Mouse (Mus musculus) neural tube, embryonic 15.5 days (tissue): ENCODE results near the gene Gm49333. TPM values are rescaled to one million over a fixed set of nuclear protein-coding genes. Genes with fewer than 3 reads are reported as not detected.

ENCODE experiments used
- ATAC-seq: fragments of 200-750 bp; cut with Nextera tagmentation; 2 replicates; pipeline ENCODE4 v1.8.0; 2017; ENCODE audit warnings: mild to moderate bottlenecking, moderate TSS enrichment, moderate library complexity; ENCODE audit not compliant: low FRiP score
- H3K27ac ChIP-seq: fragments of 300-500 bp; sonication (generic); replicated peaks from 2 replicates; pipeline ENCODE4 v1.5.1; 2015; ENCODE audit warnings: mild to moderate bottlenecking, inconsistent platforms
- H3K27me3 ChIP-seq: fragments of 300-500 bp; sonication (generic); replicated peaks from 2 replicates; pipeline ENCODE4 v1.6.1; 2015; ENCODE audit warnings: inconsistent platforms
- H3K36me3 ChIP-seq: fragments of 300-500 bp; sonication (generic); 2 replicates; pipeline ENCODE4 v1.6.1; 2015; ENCODE audit warnings: inconsistent platforms
- H3K4me1 ChIP-seq: fragments of 300-500 bp; sonication (generic); 2 replicates; pipeline ENCODE4 v1.6.1; 2015; ENCODE audit warnings: inconsistent platforms
- H3K4me2 ChIP-seq: fragments of 300-500 bp; sonication (generic); 2 replicates; pipeline ENCODE4 v1.6.1; 2015; ENCODE audit warnings: inconsistent platforms, mild to moderate bottlenecking, moderate library complexity
- H3K4me3 ChIP-seq: fragments of 300-500 bp; sonication (generic); replicated peaks from 2 replicates; pipeline ENCODE4 v1.5.1; 2015; ENCODE audit warnings: mild to moderate bottlenecking, inconsistent platforms
- H3K9ac ChIP-seq: fragments of 300-500 bp; sonication (generic); replicated peaks from 2 replicates; pipeline ENCODE4 v1.6.1; 2015; ENCODE audit warnings: mild to moderate bottlenecking, inconsistent platforms
- H3K9me3 ChIP-seq: fragments of 300-500 bp; sonication (generic); replicated peaks from 2 replicates; pipeline ENCODE4 v1.6.1; 2016; ENCODE audit warnings: inconsistent platforms
- WGBS: fragments of 180-500 bp; shearing (Covaris S2); methylation state at CpG from one replicate; pipeline ENCODE4 v1.1.7; 2015; ENCODE audit warnings: mixed read lengths; 5-methylcytosine and 5-hydroxymethylcytosine counted together
- microRNA counts: library from miRNA; unstranded; fragments of <30 nt; microRNA quantifications from one replicate; lab custom pipeline; 2016
- microRNA-seq: library from miRNA; unstranded; fragments of <30 nt; microRNA quantifications from one replicate; pipeline ENCODE4, GENCODE M21; 2017
- polyA plus RNA-seq: library from polyadenylated mRNA; unstranded; fragments of >200 nt; fragmentation: Nextera tagmentation; extraction: Ambion mirVana; gene quantifications from 2 replicates; pipeline ENCODE4 v1.2.1, GENCODE M21; 2015

The Gm49333 gene
- polyA plus RNA-seq, 1 experiment from 2014 or later: 0.13 TPM

DNA sequence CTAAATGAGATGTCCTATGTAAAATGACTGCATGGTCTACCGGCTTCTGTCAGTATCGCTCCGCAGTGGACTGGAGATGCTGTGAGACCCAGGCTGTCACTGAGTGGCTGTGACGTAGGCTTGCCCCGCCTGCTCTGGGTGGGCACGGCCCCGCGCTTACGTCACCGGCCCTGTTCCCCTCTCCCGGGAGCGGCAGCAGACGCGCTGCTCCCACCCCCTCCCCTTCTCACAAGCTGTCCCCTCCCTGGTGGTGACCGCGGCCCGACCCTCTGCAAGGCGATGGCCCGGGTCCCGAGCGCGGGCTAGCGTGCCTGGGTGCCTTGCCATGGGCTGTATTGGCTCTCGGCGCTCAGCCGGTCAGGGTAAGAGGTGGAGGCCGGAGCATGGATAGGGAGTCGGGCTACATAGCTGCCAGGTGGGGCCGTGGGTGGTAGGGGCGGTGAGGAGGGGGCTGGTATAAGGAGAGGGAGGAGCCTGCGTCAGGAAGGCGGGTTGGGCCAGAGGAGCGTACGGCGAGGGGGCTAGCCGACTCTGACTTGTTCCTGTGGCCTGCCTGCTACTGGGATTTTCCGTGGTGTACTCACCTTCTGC is 81.8 kb downstream of the Gm49333 start, which contains the start of gene Fam131a:
TSS of gene Fam131a (plus strand) at position 131 of the 591 bp plus-strand sequence.
- Histone ChIP-seq H3K36me3 (peaks cover 40% of the 10 kb centered on the region), H3K4me2 (peak within 1 kb of the TSS; percentile 88), H3K9me3 (no peaks in the 10 kb centered on the region), H3K4me3 (peak within 1 kb of the TSS; percentile 71), H3K27ac (peak within 1 kb of the TSS; percentile 98), H3K4me1 (peaks cover 48% of the 10 kb centered on the region), H3K27me3 (no peaks in the 10 kb centered on the region), H3K9ac (peak within 1 kb of the TSS; percentile 82)
- peak; percentile 94 for ATAC-seq
- WGBS: under 1% methylated on average over 37 of the region's 37 CpGs

GRCm38 (mm10) chr16:20694781-20695180 is 83.4 kb downstream of the Gm49333 start:
- Histone ChIP-seq H3K9ac (no peak overlapping the region), H3K27me3 (no peaks in the 10 kb centered on the region), H3K27ac (peak overlapping the region; percentile 79)

More at GRCm38 (mm10) chr16:20694781-20695180, 83.4 kb downstream of the Gm49333 start:
- H3K4me1 ChIP-seq: peaks cover 48% of the 10 kb centered on the region
- WGBS: 70% methylated on average over 8 of the region's 8 CpGs
- H3K4me2 ChIP-seq: peak overlapping the region; percentile 80
- no peaks in the 10 kb centered on the region for H3K9me3 ChIP-seq
- peaks cover 37% of the 10 kb centered on the region for H3K36me3 ChIP-seq
- H3K4me3 ChIP-seq: peak overlapping the region; percentile 46; the same call in 1 of the 2 replicates
- ATAC-seq: no peak

MicroRNAs within 50 kb of the gene (microRNA counts, 519-probe panel; counts per million panel counts)
- microRNA mmu-miR-1224 (lab: Ali Mortazavi, UCI): 2,296 counts per million, percentile 51 among the panel's probes with 10 or more counts

Small RNA genes lying within 50 kb of the gene (microRNA-seq; reads per million reads assigned to microRNA genes)
- 64.4 reads per million, percentile 47 among the genes with 10 or more reads in this experiment for gene Mir1224

Other genes starting within 250 kb of the Gm49333 start
- 120 and 142 TPM in 2 replicates for gene Abcc5, start 185.2 kb upstream of the Gm49333 start, polyA plus RNA-seq
- gene Eif2b5, start 112.8 kb upstream of the Gm49333 start, polyA plus RNA-seq: 100 and 103 TPM in 2 replicates
- gene Dvl3, start 94.6 kb upstream of the Gm49333 start, polyA plus RNA-seq: 32.2 and 34.2 TPM in 2 replicates
- gene Ap2m1, start 76.1 kb upstream of the Gm49333 start, polyA plus RNA-seq: 1,083 and 1,151 TPM in 2 replicates
- 91.1 and 93.2 TPM in 2 replicates for gene Abcf3, start 63.0 kb upstream of the Gm49333 start, polyA plus RNA-seq
- gene Vwa5b2, start 22.1 kb upstream of the Gm49333 start, polyA plus RNA-seq: 38.1 and 48.0 TPM in 2 replicates
- gene Eef1akmt4, start within 50 bp of the Gm49333 start, polyA plus RNA-seq: 8.4 and 14.8 TPM in 2 replicates
- gene Alg3, start 125 bp downstream of the Gm49333 start, polyA plus RNA-seq: 39.6 and 40.0 TPM in 2 replicates
- gene Camk2n2, start 9.7 kb downstream of the Gm49333 start, polyA plus RNA-seq: 45.1 and 55.0 TPM in 2 replicates
- 17.6 and 20.4 TPM in 2 replicates for gene Ece2, start 18.2 kb downstream of the Gm49333 start, polyA plus RNA-seq
- 340 and 342 TPM in 2 replicates for gene Psmd2, start 40.0 kb downstream of the Gm49333 start, polyA plus RNA-seq
- 130 and 142 TPM in 2 replicates for gene Eif4g1, start 56.7 kb downstream of the Gm49333 start, polyA plus RNA-seq
- 42.2 and 48.6 TPM in 2 replicates for gene Fam131a, start 81.6 kb downstream of the Gm49333 start, polyA plus RNA-seq
- gene Polr2h, start 106.1 kb downstream of the Gm49333 start, polyA plus RNA-seq: 90.9 and 95.4 TPM in 2 replicates
- 27.4 and 34.6 TPM in 2 replicates for gene Clcn2, start 106.1 kb downstream of the Gm49333 start, polyA plus RNA-seq
- 6.3 and 7.5 TPM in 2 replicates for gene Chrd, start 121.5 kb downstream of the Gm49333 start, polyA plus RNA-seq
- gene Thpo, start 122.9 kb downstream of the Gm49333 start, polyA plus RNA-seq: 1.0 and 1.2 TPM in 2 replicates